Mouse (Mus musculus): Measurements from ENCODE around the gene Hbb-bh1. TPM values are rescaled to one million over a fixed set of nuclear protein-coding genes. Genes with fewer than 3 reads are reported as not detected.
"Not testable (repeated sequence)": the region's sequence is repeated elsewhere in the genome, so short reads cannot be mapped to it uniquely, and the experiment has no call there.

The Hbb-bh1 gene
- polyA plus RNA-seq, 1 experiment from 2014 or later, result 2.5 TPM

- Histone ChIP-seq H3K27me3 (no peaks in the 10 kb centered on the region), H3K4me2 (no peak within 1 kb of the TSS), H3K4me1 (replicated peaks) (no peaks in the 10 kb centered on the region), H3K9ac (no peak within 1 kb of the TSS), H3K36me3 (no peaks in the 10 kb centered on the region), H3K4me3 (no peak within 1 kb of the TSS), H3K9me3 (no peaks in the 10 kb centered on the region), H3K27ac (replicated peaks) (no peak within 1 kb of the TSS)
- ATAC-seq (ENCODE audit: low FRiP score, low read depth), result no peak
- WGBS, result 79% methylated on average over 3 of the region's 3 CpGs
Measured at GRCm38 (mm10) chr7:103840268-103840667, 2.7 kb downstream of the Hbb-bh1 start, which contains the start of gene Hbb-bh2. Gene Hbb-bh2, minus strand, starts transcription at chr7:103840520.

GRCm38 (mm10) chr7:103827808-103828207 is 15.2 kb downstream of the Hbb-bh1 start, which contains the start of gene Hbb-bs:
Gene Hbb-bs, minus strand, starts transcription at chr7:103828096.
- Histone ChIP-seq H3K9me3 (no peaks in the 10 kb centered on the region), H3K4me2 (no peak within 1 kb of the TSS), H3K36me3 (no peaks in the 10 kb centered on the region), H3K27ac (replicated peaks) (no peak within 1 kb of the TSS), H3K27me3 (no peaks in the 10 kb centered on the region), H3K9ac (no peak within 1 kb of the TSS), H3K4me1 (replicated peaks) (no peaks in the 10 kb centered on the region), H3K4me3 (no peak within 1 kb of the TSS)
- ATAC-seq (ENCODE audit: low FRiP score, low read depth), result no peak
- 94% methylated on average over 4 of the region's 4 CpGs for WGBS

DNA sequence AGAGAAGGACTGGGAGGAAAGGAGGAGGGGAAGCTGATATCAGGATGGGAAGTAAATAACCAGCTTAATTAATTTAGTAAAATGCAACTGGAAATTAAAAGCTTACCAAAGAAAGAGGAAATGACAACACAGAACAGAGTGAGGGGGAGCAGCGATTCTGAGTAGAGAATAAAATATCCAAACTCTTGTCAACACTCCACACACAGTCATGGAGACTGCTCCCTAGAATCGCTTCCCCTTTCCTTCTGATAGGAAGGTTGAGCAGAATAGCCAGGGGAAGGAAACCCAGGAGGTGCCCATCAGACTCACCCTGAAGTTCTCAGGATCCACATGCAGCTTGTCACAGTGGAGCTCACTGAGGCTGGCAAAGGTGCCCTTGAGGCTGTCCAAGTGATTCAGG is 15.8 kb downstream of the Hbb-bh1 start:
- H3K4me1 ChIP-seq (replicated peaks); H3K27ac ChIP-seq (replicated peaks); H3K36me3 ChIP-seq; H3K4me2 ChIP-seq; ATAC-seq (ENCODE audit: low FRiP score, low read depth); H3K9me3 ChIP-seq; H3K9ac ChIP-seq; H3K27me3 ChIP-seq; H3K4me3 ChIP-seq: not testable (repeated sequence)
- no CpG with 5 or more reads among the region's 2 CpGs for WGBS

DNA sequence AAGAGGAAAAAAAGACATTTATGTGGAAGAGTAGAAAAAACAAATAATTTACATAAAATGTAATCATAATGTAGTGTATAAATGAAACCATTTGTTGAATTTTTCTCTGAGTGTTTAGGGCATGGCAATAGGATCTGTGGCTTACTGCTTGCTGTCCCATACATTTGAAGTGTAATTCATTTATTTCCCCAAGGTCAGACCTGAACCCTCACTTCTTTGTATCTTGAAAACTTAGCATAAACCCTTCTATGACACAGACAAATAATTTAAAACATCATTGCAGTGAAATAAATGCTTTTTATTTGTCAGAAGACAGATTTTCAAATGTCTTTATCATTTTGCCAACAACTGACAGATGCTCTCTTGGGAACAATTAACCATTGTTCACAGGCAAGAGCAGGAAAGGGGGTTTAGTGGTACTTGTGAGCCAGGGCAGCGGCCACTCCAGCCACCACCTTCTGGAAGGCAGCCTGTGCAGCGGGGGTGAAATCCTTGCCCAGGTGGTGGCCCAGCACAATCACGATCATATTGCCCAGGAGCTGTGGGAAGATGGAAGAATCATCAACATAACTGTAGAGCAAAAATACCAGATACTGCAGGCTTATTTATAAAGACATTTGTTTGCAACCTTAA is 16.6 kb downstream of the Hbb-bh1 start:
- no peak for ATAC-seq (ENCODE audit: low FRiP score, low read depth)
- no peak overlapping the region for H3K4me2 ChIP-seq
- 53% methylated on average over 3 of the region's 3 CpGs for WGBS

GRCm38 (mm10) chr7:103825536-103826254 is 17.3 kb downstream of the Hbb-bh1 start:
- 94% methylated on average over 3 of the region's 3 CpGs for WGBS
- ATAC-seq (ENCODE audit: low FRiP score, low read depth), result no peak
- Histone ChIP-seq H3K36me3 (no peaks in the 10 kb centered on the region), H3K9ac (no peak overlapping the region), H3K27ac (replicated peaks) (no peak overlapping the region), H3K4me3 (no peak overlapping the region), H3K4me2 (no peak overlapping the region), H3K9me3 (no peaks in the 10 kb centered on the region), H3K27me3 (no peaks in the 10 kb centered on the region), H3K4me1 (replicated peaks) (no peaks in the 10 kb centered on the region)

More for the DNA sequence above, 16.6 kb downstream of the Hbb-bh1 start:
- Histone ChIP-seq H3K9ac (no peak overlapping the region), H3K27ac (replicated peaks) (no peak overlapping the region), H3K27me3 (no peaks in the 10 kb centered on the region), H3K4me3 (no peak overlapping the region), H3K36me3 (no peaks in the 10 kb centered on the region), H3K4me1 (replicated peaks) (no peaks in the 10 kb centered on the region), H3K9me3 (no peaks in the 10 kb centered on the region)

DNA sequence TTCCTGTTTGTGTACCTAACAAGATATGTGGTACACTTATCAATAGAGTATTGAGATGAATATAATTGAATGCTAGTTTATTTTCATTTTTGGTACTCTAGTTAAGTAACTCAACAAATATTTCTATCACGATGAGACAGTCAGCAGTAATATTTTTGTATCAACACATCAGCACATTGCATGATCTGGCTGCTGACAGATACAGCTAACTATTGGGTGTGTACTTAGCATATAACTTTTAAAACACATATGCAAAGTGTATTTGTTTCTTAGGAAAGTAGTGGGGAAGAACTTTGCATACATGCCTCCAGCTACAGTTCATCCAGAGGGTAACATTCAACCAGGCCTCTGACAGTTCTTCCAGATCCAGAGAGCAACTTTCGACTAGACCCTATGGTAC is 18.4 kb downstream of the Hbb-bh1 start:
- Histone ChIP-seq H3K4me2 (no peak overlapping the region), H3K9me3 (no peaks in the 10 kb centered on the region), H3K27me3 (no peaks in the 10 kb centered on the region), H3K9ac (no peak overlapping the region), H3K4me3 (no peak overlapping the region), H3K27ac (replicated peaks) (no peak overlapping the region), H3K36me3 (no peaks in the 10 kb centered on the region), H3K4me1 (replicated peaks) (no peaks in the 10 kb centered on the region)
- ATAC-seq (ENCODE audit: low FRiP score, low read depth), result no peak
- 87% methylated on average over 2 of the region's 2 CpGs for whole genome bisulfite sequencing

DNA sequence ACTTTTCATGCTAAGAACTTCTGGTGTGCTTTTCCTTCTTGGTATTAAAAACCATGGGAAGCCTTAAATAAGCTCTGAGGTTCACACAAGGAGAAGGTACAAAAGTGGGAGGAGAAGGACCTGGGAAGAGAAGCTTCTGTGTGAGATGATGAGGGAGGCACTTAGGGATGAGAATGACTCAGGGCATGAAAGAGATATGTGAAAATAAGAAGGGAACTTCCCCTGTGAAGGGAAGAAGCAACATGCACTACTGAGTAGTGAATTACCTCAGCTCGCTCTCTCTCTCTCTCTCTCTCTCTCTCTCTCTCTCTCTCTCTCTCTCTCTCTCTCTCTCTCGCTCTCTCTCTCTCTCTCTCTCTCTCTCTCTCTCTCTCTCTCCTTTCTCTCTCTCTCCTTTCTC is 27.9 kb downstream of the Hbb-bh1 start:
- H3K27me3 ChIP-seq; H3K4me2 ChIP-seq; H3K27ac ChIP-seq (replicated peaks); H3K9ac ChIP-seq; H3K4me3 ChIP-seq; H3K9me3 ChIP-seq; H3K36me3 ChIP-seq; ATAC-seq (ENCODE audit: low FRiP score, low read depth); H3K4me1 ChIP-seq (replicated peaks): not testable (repeated sequence)
- 89% methylated on average over 1 of the region's 2 CpGs for WGBS

DNA sequence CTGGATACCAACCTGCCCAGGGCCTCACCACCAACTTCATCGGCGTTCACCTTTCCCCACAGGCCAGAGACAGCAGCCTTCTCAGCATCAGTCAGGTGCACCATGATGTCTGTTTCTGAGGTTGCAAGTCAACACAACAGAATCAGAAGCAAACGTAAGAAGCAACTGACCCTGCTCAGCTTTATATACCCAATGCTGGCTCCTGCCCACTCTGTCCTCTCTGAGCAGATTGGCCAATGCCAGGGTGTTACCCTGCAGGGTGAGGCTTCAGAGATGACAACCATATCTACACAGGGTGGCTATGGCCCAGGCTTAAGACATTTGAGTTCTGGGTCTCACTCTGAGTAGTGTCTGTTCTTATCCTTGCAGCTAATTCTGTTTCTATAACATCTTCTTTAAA is 29.2 kb downstream of the Hbb-bh1 start, which contains the start of gene Hbb-bt:
Hbb-bt (minus strand) TSS at position 231 of the 400 bp plus-strand sequence.
- H3K4me2 ChIP-seq, result no peak within 1 kb of the TSS
- H3K9me3 ChIP-seq, result no peaks in the 10 kb centered on the region
- H3K4me3 ChIP-seq, result no peak within 1 kb of the TSS
- 86% methylated on average over 3 of the region's 3 CpGs for WGBS
- H3K27ac ChIP-seq (replicated peaks), result no peak within 1 kb of the TSS
- H3K27me3 ChIP-seq, result no peaks in the 10 kb centered on the region
- no peaks in the 10 kb centered on the region for H3K36me3 ChIP-seq
- H3K4me1 ChIP-seq (replicated peaks), result no peaks in the 10 kb centered on the region
- no peak for ATAC-seq (ENCODE audit: low FRiP score, low read depth)
- no peak within 1 kb of the TSS for H3K9ac ChIP-seq

GRCm38 (mm10) chr7:103813152-103813551 is 29.8 kb downstream of the Hbb-bh1 start:
- H3K36me3 ChIP-seq; H3K4me2 ChIP-seq; ATAC-seq (ENCODE audit: low FRiP score, low read depth); H3K9me3 ChIP-seq; H3K27ac ChIP-seq (replicated peaks); H3K9ac ChIP-seq; H3K4me1 ChIP-seq (replicated peaks); H3K27me3 ChIP-seq; H3K4me3 ChIP-seq: not testable (repeated sequence)
- WGBS, result no CpG with 5 or more reads among the region's 3 CpGs

DNA sequence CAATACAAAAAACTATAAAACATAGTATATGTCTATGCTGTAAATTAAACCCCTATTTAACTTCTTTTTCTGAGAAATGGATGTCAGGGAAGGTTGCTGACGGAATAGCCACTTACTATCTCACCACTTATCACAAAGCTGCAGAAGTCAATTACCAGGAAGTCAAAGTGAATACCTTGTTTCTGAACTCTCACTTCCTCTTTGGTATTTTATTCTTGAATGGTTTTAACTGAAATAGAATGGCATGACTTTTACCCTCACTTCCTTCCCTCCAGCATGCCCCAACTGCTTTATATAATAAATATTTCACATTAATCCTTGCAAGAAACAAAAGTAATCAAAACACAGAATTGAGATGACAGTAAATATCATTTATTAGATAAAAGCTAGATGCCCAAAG is 30.8 kb downstream of the Hbb-bh1 start:
- Histone ChIP-seq H3K9ac (no peak overlapping the region), H3K4me1 (replicated peaks) (no peaks in the 10 kb centered on the region), H3K36me3 (no peaks in the 10 kb centered on the region), H3K4me2 (no peak overlapping the region), H3K27ac (replicated peaks) (no peak overlapping the region), H3K4me3 (no peak overlapping the region), H3K9me3 (no peaks in the 10 kb centered on the region), H3K27me3 (no peaks in the 10 kb centered on the region)
- ATAC-seq (ENCODE audit: low FRiP score, low read depth), result no peak
- 73% methylated on average over 1 of the region's 1 CpGs for WGBS

DNA sequence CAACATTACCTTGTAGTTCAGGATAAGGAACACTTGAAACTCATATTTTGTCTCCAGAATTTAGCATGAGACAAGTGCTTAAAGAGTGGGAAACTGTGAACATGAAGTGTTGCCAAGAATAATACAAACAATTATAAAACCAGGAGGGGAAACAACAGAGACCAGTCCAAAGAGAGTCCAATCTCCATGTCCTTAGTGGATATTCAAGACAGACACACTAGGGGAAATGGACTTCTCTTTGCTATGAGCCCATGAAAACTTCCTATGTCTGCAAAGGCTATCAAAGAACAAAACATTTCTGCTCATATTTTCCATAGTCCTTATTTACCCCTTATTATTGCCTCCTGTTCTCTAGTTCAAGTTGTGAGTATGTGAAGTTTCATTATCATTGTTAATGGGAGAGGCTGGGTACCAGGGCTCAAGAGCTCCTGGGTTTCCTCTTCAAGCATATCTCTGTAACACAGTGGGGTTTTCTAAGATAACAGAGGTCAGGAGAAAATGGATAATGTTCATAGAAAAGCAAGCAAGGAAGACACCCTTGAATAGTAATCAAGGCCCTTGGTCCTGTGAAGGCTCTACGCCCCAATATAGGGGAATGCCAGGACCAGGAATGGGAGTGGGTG is 31.6 kb downstream of the Hbb-bh1 start:
- no peak for ATAC-seq (ENCODE audit: low FRiP score, low read depth)
- no peak overlapping the region for H3K4me2 ChIP-seq
- no peak overlapping the region for H3K9ac ChIP-seq
- H3K36me3 ChIP-seq, result no peaks in the 10 kb centered on the region
- no peak overlapping the region for H3K27ac ChIP-seq (replicated peaks)
- no peaks in the 10 kb centered on the region for H3K4me1 ChIP-seq (replicated peaks)
- H3K4me3 ChIP-seq, result no peak overlapping the region
- 86% methylated on average over 1 of the region's 1 CpGs for WGBS
- no peaks in the 10 kb centered on the region for H3K9me3 ChIP-seq
- no peaks in the 10 kb centered on the region for H3K27me3 ChIP-seq

DNA sequence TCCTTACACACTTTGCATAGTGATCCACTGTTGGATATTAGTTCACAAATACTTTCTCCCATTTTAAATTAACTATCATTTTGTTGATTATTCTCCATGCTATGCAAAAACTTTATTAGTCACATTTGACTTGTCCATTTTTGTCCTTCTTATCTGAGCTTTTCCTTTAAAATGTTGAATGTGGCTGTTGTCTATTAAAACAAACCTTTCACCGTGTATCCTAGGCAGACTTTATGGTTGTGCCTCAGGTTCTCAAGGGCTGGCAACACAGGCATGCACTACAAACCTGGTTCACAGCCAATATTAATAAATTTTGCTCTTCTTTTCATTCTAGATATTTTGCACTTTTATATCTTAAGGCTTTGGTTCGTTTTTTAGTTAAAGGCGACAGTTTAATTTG is 32.2 kb downstream of the Hbb-bh1 start:
- no peaks in the 10 kb centered on the region for H3K4me1 ChIP-seq (replicated peaks)
- no peak overlapping the region for H3K27ac ChIP-seq (replicated peaks)
- ATAC-seq (ENCODE audit: low FRiP score, low read depth), result no peak
- no peak overlapping the region for H3K9ac ChIP-seq
- H3K4me2 ChIP-seq, result no peak overlapping the region
- no peak overlapping the region for H3K4me3 ChIP-seq
- WGBS, result 90% methylated on average over 3 of the region's 3 CpGs
- H3K27me3 ChIP-seq, result no peaks in the 10 kb centered on the region
- H3K9me3 ChIP-seq, result no peaks in the 10 kb centered on the region
- H3K36me3 ChIP-seq, result no peaks in the 10 kb centered on the region

Data from hindbrain, embryonic 15.5 days (tissue).